Mouse (Mus musculus): ENCODE results near the gene Rab8a.
"Not testable (repeated sequence)": the region's sequence is repeated elsewhere in the genome, so short reads cannot be mapped to it uniquely, and the experiment has no call there.

The Rab8a gene

GRCm38 (mm10) chr8:72160707-72161697 lies at the start of gene Rab8a:
Rab8a (plus strand) TSS chr8:72161200.
- peak; percentile 99 for DNase-seq (ENCODE audit: low spot score)

DNA sequence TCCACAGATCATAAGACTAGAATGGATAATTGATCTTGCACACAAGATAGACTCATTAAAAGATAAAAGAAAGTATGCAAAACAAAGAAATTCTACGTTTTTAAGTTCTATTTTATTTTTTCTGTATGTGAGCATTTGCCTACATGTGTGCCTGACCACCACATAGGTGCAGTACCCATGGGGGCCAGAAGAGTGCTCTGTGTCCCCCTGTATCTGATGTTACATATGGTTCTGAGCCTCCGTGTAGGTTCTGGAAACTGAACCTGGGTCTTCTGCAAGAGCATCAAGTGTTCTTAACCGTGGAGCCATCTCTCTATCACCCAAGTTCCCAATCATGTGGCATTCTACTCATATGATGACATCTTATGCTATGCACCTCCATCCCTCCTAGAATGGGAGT lies 48.5 kb upstream of the Rab8a start:
- no peak for DNase-seq (ENCODE audit: low spot score)

DNA sequence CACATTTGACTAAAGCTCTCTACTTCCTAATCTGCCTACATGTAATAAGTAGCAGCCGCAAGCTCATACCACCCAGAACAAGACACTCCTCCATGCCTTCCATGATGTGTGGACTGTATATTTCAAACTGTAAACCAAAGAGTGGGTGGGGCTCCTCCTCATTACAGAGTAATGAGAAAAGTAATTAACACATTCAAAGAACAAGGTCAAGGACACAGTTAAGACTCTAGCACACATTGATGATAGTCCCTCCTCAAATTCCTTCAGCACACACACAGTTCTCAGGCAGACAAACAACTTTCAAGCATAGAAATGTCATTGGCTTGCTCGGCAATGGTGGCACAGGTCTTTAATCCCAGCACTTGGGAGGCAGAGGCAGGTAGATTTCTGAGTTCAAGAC lies 45.8 kb upstream of the Rab8a start:
- DNase-seq (ENCODE audit: low spot score): no peak

DNA sequence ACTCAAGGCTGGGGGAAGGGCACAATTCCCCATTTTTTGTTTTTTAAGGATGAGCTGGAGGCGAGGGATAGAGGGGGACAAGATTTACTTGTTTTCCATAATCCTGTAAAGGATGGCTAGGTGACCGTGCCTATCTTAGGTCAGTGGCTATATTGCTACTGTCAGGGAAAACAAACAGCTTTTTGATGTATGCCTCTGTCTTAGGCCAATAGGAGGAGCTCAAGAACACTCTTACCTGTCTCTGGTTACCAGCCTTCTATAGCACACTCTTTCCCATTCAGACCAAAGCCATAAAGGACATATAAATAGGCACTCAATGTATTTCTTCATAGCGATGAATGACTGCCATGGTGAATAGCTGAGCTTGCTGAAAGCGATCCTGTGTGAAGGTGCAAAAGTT lies 42.4 kb upstream of the Rab8a start:
- no peak for DNase-seq (ENCODE audit: low spot score)

DNA sequence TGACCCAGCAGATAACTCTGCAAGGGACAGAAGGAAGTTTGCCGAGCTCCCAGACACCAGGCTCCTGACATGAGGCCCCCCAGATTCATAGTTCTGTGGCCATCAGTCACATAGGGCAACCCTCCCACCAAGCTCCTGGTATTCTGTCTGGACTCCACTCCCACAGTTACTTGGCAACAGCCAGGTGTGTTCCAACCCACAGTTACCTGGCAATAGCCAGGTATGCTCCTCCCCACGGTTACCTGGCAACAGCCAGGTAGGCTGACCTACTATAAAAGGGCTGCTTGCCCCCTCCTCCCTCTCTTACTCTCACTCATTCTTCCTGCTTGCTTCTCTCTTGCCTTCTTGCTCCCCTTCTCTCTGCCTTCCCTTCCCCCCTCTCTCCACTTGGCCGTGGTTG lies 39.5 kb upstream of the Rab8a start:
- DNase-seq (ENCODE audit: low spot score): not testable (repeated sequence)

GRCm38 (mm10) chr8:72121997-72122396 lies 39.0 kb upstream of the Rab8a start:
- DNase-seq (ENCODE audit: low spot score): no peak

DNA sequence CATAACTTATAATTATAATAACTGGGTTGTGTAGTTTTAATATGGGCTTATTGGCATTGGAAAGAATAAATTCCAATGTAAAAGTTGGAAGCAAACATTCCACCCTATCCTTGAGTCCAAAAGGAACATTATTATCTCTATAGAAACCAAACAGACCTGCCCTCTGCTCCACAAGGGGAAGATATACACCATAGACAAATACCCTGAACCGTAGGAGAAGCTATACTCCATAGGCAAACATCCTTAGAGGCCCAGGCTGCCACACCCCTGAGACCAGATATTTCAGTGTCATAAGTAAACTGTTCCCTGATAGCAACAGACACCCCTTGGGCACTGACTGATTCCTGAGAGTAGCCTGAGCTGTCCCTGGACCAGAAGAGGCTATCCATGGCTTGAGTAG lies 33.2 kb upstream of the Rab8a start:
- no peak for DNase-seq (ENCODE audit: low spot score)

GRCm38 (mm10) chr8:72131251-72131650 lies 29.7 kb upstream of the Rab8a start:
- no peak for DNase-seq (ENCODE audit: low spot score)

- DNase-seq (ENCODE audit: low spot score): no peak
Measured at GRCm38 (mm10) chr8:72131901-72132300, 29.1 kb upstream of the Rab8a start.

DNA sequence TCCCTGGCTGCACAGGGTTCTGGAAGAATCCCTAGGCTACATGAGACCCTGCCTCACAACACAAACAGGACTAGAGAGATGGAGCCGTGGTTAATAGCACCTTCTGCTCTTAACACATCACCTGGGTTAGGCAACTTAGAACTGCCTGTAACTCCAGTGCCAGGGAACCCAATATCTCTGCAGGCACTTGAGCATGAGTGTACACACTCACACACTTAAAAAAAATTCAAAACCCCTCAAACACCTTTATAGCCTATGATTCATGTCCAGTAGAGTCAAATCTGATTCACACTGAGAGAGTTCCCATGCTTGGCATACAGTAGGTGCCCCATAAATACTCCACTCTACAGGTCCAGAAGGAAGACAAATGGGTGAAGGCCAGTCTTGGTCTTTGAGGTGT lies 28.6 kb upstream of the Rab8a start:
- DNase-seq (ENCODE audit: low spot score): no peak

DNA sequence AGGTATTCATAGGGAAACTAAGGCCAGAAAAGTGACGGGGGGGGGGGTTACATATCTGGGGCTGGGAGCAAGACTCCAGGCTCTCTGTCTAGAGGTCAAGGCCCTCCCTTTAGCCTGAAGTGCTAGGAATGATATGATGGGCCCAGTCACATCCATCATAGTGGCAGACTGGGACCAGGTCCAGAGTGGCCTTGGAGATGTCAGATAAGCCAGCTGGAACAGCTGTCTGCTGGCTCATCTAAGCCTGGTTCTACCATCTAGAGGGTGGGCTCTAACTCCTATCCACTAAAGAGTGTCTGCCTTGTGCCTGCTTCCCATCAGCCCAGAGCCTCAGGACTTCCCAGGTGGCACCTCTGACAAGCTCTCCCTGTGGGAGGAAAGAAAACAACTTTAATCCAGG lies 28.1 kb upstream of the Rab8a start:
- DNase-seq (ENCODE audit: low spot score): no peak

GRCm38 (mm10) chr8:72133507-72133906 lies 27.5 kb upstream of the Rab8a start:
- DNase-seq (ENCODE audit: low spot score): no peak

DNA sequence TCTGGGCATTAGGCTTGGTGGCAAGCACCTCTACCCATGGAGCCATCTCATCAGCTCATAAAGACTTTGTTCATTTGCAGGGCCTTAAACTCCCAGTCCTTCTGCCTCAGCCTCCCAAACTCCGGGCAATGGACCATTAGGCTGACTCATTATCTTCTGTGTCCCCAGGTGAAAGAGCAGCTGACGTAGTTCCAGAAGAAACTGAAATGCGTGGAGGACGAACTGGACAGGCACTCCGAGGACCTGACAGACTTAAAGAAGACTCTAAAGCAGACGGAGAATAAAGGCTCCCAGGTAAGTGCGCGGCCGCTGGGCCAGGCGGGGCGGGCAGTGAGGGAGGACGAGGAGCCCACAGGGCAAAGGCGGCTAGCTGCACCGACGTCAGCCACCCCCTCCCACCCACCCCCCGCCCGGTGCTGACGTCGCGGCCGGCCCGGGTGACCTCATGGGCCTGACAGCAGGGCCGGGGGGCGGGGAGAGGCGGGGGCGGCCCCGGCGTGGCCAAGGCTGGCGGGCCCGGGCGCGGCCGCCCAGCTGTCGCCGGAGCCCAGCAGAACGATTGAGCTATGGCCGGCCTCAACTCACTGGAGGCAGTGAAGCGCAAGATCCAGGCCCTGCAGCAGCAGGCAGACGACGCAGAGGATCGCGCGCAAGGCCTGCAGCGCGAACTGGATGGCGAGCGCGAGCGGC lies 26.1 kb upstream of the Rab8a start, which contains the start of gene Tpm4:
TSS of gene Tpm4 (plus strand) at position 220 of the 690 bp plus-strand sequence.
- DNase-seq (ENCODE audit: low spot score): peak; percentile 22

GRCm38 (mm10) chr8:72135446-72136301 lies 25.3 kb upstream of the Rab8a start:
- no peak for DNase-seq (ENCODE audit: low spot score)

- DNase-seq (ENCODE audit: low spot score): peak; percentile 16
Measured at GRCm38 (mm10) chr8:72136302-72136978, 24.6 kb upstream of the Rab8a start.

- DNase-seq (ENCODE audit: low spot score): no peak
Measured at GRCm38 (mm10) chr8:72137431-72137830, 23.6 kb upstream of the Rab8a start.

DNA sequence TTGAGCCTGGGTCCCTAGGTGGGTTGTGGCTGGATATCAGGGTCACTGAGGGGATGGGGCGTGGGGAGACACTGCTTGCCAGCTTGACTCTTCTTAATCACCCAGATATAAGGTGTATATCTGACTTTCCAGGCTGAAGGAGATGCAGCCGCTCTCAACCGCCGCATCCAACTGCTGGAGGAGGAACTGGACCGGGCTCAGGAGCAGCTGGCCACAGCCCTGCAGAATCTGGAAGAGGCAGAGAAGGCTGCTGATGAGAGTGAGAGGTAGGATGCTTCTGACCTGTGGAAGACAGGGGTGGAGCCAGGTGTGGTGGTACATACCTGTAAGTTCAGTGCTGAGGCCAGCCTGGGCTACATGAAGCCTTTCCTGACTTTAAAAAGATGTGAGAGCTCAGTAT lies 22.5 kb upstream of the Rab8a start:
- DNase-seq (ENCODE audit: low spot score): no peak

DNA sequence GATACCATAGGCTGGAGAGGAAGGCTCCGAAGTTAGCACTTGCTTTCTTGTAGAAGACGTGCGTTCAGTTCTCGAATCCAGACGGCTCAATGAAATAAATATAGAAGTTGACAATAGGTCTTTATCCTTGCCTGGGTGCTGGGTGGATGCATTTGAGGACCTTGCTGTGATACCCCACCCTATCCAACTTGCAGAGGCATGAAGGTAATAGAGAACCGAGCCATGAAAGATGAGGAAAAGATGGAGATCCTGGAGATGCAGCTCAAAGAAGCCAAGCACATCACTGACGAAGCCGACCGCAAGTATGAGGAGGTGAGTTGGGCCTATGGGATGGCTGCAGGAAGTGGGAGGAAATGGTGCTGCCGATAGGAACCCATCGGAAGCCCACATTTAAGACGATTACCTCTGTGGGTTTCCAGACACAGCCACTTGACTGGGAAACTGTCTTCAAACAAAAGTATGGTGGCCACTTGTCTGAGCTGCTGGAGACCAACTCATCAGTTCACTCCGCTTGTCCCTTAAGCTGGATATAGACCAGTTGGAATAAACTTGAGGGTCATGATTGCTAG lies 17.7 kb upstream of the Rab8a start:
- no peak for DNase-seq (ENCODE audit: low spot score)

DNA sequence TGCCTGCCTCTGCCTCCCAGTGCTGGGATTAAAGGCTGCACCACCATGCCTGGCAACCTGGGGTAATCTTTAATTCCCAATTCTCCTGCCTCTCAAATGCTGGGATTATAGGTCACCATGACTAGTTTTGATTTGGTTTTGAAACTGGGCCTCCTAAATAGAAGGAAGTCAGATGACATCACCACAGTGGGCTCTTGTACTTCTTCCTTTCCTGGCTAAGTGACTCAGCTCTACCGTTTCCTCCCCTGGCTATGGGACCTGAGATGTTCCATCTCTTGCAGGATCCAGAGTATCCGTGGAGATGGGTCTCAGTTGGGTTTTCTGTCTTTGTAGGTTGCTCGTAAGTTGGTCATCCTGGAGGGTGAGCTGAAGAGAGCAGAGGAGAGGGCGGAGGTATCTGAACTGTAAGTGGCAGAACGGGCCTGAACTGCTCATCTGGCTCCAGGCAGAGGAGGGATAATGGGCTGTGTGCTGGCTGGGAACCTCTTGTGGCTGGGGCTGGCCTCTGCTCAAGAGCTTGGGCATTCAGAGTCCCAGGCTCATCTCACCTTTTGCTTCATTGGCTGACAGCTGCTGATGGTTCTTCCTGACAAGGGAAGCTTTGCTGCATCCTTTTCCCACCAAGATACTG lies 16.5 kb upstream of the Rab8a start:
- DNase-seq (ENCODE audit: low spot score): no peak

GRCm38 (mm10) chr8:72145511-72145910 lies 15.5 kb upstream of the Rab8a start:
- no peak for DNase-seq (ENCODE audit: low spot score)

DNA sequence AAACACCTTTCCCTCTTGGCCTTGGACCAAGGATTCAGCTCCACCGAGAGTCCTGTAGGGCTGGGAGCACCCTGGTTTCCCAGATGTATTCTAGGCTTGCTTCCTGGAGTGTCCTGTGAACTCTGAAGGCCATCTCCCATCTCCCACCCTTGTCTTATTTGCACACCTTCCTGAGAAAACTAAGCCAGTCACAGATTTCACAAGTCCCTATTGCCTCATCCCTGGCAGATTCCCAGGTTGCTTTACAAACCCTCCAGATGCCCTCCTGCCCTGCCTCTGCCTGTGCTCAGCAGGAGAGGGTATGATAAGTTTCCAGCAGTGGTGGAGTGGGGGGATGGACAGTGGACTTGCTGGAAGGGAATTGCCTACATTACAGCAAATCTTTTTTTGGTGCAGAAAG lies 14.9 kb upstream of the Rab8a start:
- no peak for DNase-seq (ENCODE audit: low spot score)
